Mouse (Mus musculus) spleen, adult 2 months (tissue): ENCODE data around the gene Ndufab1.

Experiments used
- CTCF ChIP-seq: fragments of 200-500 bp; IDR thresholded peaks from 2 replicates; pipeline ENCODE4 v1.5.1; 2011; ENCODE audit warnings: mild to moderate bottlenecking, inconsistent platforms; ENCODE audit not compliant: insufficient read depth, insufficient read length, insufficient replicate concordance; ENCODE audit errors: extremely low read depth
- POLR2A ChIP-seq: fragments of 200-500 bp; IDR thresholded peaks from 2 replicates; pipeline ENCODE4 v1.6.1; 2011; ENCODE audit warnings: low read depth, low read length, inconsistent platforms

- TF ChIP-seq POLR2A = no peak
- TF ChIP-seq CTCF = no peak
Measured at GRCm38 (mm10) chr7:122067517-122068381, 33.9 kb downstream of the Ndufab1 start.
